Mouse (Mus musculus) stomach, embryonic 16.5 days (tissue): ENCODE measurements at regions not wholly inside any gene's neighbourhood (a gene's known extent, or its start where the extent isn't known, plus 50 kb on each side); places are given as distances from the start of the nearest gene placed in this dataset. TPM values are rescaled to one million over a fixed set of nuclear protein-coding genes. Genes with fewer than 3 reads are reported as not detected.

ENCODE experiments used
- ATAC-seq: fragments of 200-750 bp; cut with Nextera tagmentation; 2 replicates; pipeline ENCODE4 v1.8.0; 2017; ENCODE audit warnings: moderate number of reproducible peaks, moderate TSS enrichment; ENCODE audit not compliant: insufficient read depth, low FRiP score
- H3K27ac ChIP-seq: fragments of 300-500 bp; sonication (generic); 2 replicates; pipeline ENCODE4 v1.5.1; 2014; ENCODE audit warnings: low read length
- H3K27me3 ChIP-seq: fragments of 300-500 bp; sonication (generic); 2 replicates; pipeline ENCODE4 v1.6.1; 2014; ENCODE audit warnings: low read length, control low read depth, mixed read lengths; ENCODE audit not compliant: control insufficient read depth, insufficient read depth
- H3K36me3 ChIP-seq: fragments of 300-500 bp; sonication (generic); 2 replicates; pipeline ENCODE4 v1.6.1; 2014; ENCODE audit warnings: low read length; ENCODE audit not compliant: control insufficient read depth, insufficient read depth
- H3K4me1 ChIP-seq: fragments of 300-500 bp; sonication (generic); 2 replicates; pipeline ENCODE4 v1.6.1; 2014; ENCODE audit warnings: low read length, control low read depth, mixed read lengths; ENCODE audit not compliant: control insufficient read depth, insufficient read depth
- H3K4me2 ChIP-seq: fragments of 300-500 bp; sonication (generic); 2 replicates; pipeline ENCODE4 v1.6.1; 2014; ENCODE audit warnings: low read depth, low read length, mixed read lengths
- H3K4me3 ChIP-seq: fragments of 300-500 bp; sonication (generic); replicated peaks from 2 replicates; pipeline ENCODE4 v1.5.1; 2014; ENCODE audit warnings: mild to moderate bottlenecking, low read length
- H3K9ac ChIP-seq: fragments of 300-500 bp; sonication (generic); 2 replicates; pipeline ENCODE4 v1.6.1; 2014; ENCODE audit warnings: low read length
- H3K9me3 ChIP-seq: fragments of 300-500 bp; sonication (generic); replicated peaks from 2 replicates; pipeline ENCODE4 v1.6.1; 2016; ENCODE audit warnings: low read length, control low read depth; ENCODE audit not compliant: control insufficient read depth
- WGBS: fragments of 180-500 bp; shearing (Covaris S2); extraction: QIAGEN DNeasy Blood & Tissue Kit; methylation state at CpG from one replicate; pipeline ENCODE4 v1.1.7; 2014; 5-methylcytosine and 5-hydroxymethylcytosine counted together
- microRNA-seq: library from miRNA; unstranded; fragments of <30 nt; microRNA quantifications from one replicate; pipeline ENCODE4, GENCODE M21; 2016

GRCm38 (mm10) chr17:64550034-64550433, 50.5 kb upstream of the Man2a1 start:
- no peak overlapping the region for H3K9ac ChIP-seq
- no peaks in the 10 kb centered on the region for H3K9me3 ChIP-seq
- WGBS, result 63% methylated on average over 6 of the region's 6 CpGs

More at GRCm38 (mm10) chr17:64550034-64550433, 50.5 kb upstream of the Man2a1 start:
- Histone ChIP-seq H3K4me3 (no peak overlapping the region), H3K4me2 (no peak overlapping the region), H3K27me3 (no peaks in the 10 kb centered on the region), H3K4me1 (no peaks in the 10 kb centered on the region), H3K36me3 (no peaks in the 10 kb centered on the region), H3K27ac (no peak overlapping the region)
- no peak for ATAC-seq

Small RNA genes in the stretch of these regions (microRNA-seq; reads per million reads assigned to microRNA genes)
- not detected for gene Mir6420
